Mouse (Mus musculus) colon, adult 2 months (tissue): ENCODE data around the gene Slc47a2. TPM values are rescaled to one million over a fixed set of nuclear protein-coding genes. Genes with fewer than 3 reads are reported as not detected.

Experiments used
- polyA plus RNA-seq: library from polyadenylated mRNA; depleted of rRNA; stranded (reverse); fragments of >200 nt; gene quantifications from 2 replicates; pipeline ENCODE4 v1.2.3, GENCODE M21; 2012; rRNA removed

The Slc47a2 gene
- polyA plus RNA-seq = 0.19 TPM in 1 of 2 replicates, not detected in the other

GRCm38 (mm10) chr11:61342505-61343420, at the start of gene Slc47a2:
TSS of gene Slc47a2 (minus strand) at chr11:61342860.

GRCm38 (mm10) chr11:61377881-61378613, 35.4 kb upstream of the Slc47a2 start, which contains the start of gene Slc47a1:
TSS of gene Slc47a1 (minus strand) at chr11:61378345.

GRCm38 (mm10) chr11:61266551-61267533, 75.8 kb downstream of the Slc47a2 start, which contains the start of gene Aldh3a2:
TSS of gene Aldh3a2 (minus strand) at chr11:61267464.

Other genes with a start within 250 kb of the Slc47a2 start
- gene Tnfrsf13b, start 216.1 kb downstream of the Slc47a2 start, polyA plus RNA-seq = 12.7 and 14.7 TPM in 2 replicates
- 30.5 and 36.4 TPM in 2 replicates for gene Usp22, start 167.8 kb downstream of the Slc47a2 start, polyA plus RNA-seq
- gene Aldh3a1, start 135.3 kb downstream of the Slc47a2 start, polyA plus RNA-seq = 1.2 TPM in 2 replicates
- 75.6 and 94.9 TPM in 2 replicates for gene Aldh3a2, start 75.4 kb downstream of the Slc47a2 start, polyA plus RNA-seq
- 0.24 and 0.33 TPM in 2 replicates for gene Slc47a1, start 35.5 kb upstream of the Slc47a2 start, polyA plus RNA-seq
- gene Rnf112, start 111.3 kb upstream of the Slc47a2 start, polyA plus RNA-seq = 1.2 TPM in 2 replicates
- 147 and 156 TPM in 2 replicates for gene Mfap4, start 142.6 kb upstream of the Slc47a2 start, polyA plus RNA-seq
- 27.4 and 29.0 TPM in 2 replicates for gene Mapk7, start 151.5 kb upstream of the Slc47a2 start, polyA plus RNA-seq
- gene B9d1, start 162.3 kb upstream of the Slc47a2 start, polyA plus RNA-seq = 14.2 and 22.8 TPM in 2 replicates
- 19.4 and 20.3 TPM in 2 replicates for gene Epn2, start 236.8 kb upstream of the Slc47a2 start, polyA plus RNA-seq